Mouse (Mus musculus) mesoderm, embryonic 11.5 days (tissue): ENCODE data around the gene Naa30.
"Not testable (repeated sequence)": the region's sequence is repeated elsewhere in the genome, so short reads cannot be mapped to it uniquely, and the experiment has no call there.

Source experiments
- DNase-seq: peaks from one replicate; pipeline ENCODE4 v3.0.0-alpha.2; 2012; ENCODE audit warnings: low read depth, low spot score

Gene Naa30

DNA sequence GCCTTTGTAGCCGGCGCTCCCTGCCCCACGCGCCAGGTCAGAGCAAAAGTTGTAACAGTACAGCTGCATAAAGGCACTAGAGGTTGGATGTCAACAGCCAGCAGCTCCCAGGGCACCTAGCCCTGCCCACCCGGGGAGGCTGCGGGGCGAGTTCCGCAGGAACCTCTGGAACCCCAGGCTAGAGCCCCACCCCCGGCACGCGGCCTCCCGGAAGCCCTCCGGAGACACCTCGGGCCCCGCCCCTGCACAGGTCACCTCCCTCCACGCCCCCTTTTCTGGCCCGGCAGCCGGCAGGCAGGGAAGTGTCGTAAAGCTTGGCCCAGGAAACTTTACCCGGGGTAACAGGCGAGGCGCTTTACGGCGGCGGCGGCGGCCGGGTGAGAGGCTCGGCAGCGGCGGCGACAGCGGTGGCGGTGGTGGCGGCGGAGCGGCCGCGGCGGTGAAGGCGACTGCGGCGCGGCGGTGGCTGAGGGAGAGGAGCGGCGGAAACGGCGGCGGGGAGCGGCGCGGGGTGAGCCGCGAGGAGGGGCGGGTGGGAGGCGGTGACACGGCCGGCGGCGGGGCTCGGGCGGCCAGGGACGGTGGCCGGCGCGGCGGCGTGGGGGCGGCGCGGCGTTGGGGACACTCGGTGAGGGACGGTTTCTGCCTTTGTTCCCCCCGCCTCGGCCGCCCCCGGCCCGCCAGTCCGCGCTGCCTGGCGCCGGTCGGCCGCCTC is at the start of gene Naa30:
Gene Naa30, plus strand, starts transcription at position 360 of the 715 bp plus-strand sequence.
- DNase-seq: peak; percentile 94

DNA sequence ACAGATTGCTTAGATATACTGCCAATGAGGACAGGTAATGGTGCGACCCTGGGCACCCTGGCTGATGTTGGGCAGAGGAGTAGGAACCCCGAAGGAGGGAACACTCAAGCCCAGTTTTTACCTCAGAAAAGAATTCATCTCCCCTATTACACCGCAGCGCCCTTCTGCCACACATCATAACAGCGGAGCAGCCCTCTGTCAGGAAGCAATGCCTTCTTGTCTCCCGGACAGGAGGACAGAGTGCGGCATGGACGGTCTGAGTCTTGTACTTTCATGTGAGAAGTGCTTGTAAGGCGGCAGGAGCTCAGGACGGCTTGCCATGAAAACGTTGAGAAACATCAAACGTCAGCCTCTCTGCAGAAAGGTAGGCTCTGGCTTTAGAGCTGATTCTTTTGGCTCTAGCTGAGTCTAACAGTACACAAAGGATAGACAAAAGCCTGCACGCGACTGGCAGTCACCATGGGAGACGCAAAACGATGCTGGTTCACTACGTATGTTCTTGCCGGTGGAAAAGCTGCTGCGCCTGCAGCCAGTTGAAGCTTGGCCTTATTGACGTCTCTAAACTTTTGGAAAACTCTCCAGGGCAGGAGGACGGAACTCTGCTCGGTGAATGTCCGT is 44.8 kb upstream of the Naa30 start:
- DNase-seq: no peak

DNA sequence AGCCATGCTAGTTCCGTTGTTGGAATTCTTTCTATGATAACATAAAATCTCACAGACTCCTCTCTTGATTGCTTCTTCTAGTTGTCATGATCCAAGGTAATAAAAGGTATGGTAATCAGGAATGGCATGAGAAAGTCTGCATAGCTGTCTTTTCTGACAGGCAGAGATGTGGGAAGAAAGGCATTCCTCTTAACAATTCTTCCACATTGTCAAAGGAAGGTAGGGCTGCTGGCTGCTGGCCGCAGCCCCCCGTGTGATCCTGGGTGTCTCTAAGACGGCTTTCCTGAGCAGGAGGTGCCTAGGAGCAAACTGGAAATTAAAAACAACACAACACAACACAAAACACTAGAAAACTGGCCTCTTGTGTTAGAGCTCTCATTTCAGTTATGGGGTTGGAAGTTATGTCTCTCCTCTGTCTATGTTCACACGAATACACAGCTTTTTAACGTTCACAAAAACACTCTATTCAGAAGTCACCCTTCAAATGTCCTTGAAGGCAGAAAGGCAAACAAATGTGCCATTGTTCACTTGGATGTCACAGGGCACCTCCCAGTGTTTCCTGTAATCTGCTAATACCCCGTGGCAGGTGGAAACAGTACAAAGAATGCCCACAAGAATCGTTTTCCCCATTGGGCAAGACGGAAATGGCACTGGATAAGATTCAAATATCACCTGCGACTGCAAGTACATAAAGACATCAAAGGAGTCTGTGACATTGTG is 43.3 kb upstream of the Naa30 start:
- no peak for DNase-seq

DNA sequence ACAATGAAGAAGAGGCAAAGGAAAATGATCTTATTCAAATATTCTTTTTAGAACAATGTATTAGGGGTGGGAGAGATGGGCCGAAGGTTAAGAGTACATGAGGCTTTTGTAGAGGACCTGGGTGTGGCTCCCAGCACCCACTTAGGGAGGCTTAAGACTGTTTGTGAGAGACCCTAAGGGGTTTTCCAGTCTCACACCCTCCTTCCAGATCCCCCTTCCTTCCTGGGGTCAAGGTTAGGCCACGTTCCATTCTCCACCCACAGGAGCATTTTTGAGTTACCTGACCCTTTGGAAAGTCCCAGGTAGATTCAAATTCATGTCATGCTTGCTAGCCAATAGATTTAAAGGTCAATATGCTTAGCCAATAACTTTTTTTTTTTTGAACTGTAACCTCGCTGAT is 39.6 kb upstream of the Naa30 start:
- no peak for DNase-seq

DNA sequence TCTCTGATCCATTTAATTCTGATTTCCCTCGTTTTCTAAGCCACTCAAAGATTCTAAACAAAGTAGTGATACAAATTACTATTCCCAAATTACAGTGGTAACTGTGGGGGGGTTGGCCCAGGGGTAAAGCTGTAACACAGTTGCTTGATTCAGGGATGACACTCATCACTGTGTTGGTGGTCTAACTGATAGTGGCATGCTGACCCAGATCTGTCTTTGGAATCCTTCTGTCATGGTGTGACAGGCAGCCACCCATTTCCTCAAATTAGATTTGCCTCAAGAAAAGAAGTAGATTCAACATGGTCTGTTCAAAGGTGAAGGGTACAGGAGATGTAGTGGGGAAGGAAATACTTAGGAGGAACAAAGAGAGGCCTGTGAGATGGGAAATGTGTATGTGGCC is 33.9 kb upstream of the Naa30 start:
- no peak for DNase-seq

DNA sequence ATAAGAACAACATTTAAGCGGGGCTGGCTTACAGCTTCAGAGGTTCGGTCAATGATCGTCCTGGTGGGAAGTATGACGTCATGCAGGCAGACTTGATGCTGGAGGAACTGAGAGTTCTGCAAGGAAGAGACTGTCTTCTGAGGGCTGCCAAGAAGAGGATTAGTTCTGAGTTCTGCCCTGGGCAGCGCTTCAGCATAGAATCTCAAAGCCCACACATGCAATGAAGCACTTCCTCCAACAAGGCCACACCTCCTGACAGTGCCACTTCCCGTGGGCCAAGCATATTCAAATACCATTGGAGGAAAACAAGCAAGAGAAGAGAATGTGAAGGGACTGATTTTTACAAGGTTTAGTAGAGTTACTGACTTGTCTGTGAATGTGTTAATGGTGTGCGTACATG is 31.3 kb upstream of the Naa30 start:
- no peak for DNase-seq

DNA sequence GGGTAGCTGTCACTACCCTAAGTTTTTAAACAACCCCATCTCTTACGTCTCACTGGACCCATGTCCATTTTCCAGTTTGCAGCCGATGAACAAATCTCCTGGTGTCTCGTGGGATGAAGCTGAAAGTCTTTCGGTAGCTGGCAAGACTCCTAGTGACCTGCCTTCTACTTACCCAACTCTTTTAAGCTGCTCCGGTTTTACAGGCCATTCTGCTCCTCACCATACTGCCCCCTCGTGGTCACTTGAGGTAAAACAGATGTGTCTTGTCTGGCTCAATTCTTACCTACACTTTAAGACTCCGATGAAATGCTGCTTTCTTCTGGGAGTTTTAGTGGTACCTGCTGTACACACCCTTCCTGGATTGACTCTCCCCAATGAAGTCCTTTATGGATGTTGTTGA is 18.2 kb upstream of the Naa30 start:
- peak; percentile 71 for DNase-seq

DNA sequence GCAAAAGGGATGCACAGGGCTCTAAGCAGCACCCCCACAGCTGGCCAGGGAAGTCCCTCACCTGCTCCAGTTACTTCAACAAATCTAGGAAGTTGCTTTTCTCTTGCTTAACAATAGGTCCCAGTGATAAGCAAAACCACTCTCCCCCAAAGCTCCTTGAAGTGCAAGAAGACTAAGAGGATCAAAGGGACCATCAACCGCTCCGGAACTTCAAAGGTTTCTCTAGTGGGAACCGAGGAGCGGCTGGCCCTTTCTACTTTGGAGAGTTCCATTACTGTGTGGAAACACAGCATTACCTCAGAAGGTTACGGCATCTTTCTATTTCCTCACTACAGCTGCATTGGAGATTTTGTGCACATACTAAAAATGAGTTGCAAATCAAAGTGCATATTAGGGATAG is 16.5 kb upstream of the Naa30 start:
- no peak for DNase-seq

DNA sequence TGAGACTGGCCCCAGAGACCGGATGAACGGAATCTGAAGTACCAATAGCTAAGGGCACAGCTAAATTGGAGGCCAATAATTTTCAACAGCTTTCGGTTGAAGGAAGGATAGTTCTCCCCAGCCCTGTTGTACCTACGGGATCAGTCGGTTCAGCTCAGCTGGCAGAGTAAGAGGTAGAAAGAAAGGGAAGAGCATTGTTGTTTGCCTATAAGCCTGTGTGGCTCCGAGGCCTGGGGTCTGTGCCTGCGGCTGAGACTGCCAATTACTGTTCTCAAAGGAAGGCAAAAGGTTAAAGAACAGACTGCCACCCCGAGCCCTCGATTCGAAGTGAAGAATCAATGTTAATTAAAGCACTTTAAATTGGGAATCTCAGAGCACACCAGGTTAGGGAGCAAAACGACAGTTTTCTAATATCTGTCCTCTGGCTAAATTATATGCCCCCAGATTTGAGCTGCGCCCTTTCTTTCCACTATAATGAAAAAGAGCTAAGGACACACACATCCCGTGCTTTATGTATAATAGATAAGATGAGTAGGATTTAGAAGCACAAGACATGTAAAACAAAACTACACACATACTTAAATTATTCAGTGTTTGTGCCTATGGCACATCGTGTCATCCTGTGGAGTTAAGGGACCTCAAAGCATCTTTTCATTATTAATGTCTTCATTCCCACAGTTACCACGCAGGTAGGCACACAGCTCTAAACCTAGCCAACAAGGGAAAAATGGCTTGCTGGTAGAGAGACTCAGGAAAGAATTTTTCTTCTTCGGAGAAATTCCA is 13.7 kb upstream of the Naa30 start:
- DNase-seq: no peak

DNA sequence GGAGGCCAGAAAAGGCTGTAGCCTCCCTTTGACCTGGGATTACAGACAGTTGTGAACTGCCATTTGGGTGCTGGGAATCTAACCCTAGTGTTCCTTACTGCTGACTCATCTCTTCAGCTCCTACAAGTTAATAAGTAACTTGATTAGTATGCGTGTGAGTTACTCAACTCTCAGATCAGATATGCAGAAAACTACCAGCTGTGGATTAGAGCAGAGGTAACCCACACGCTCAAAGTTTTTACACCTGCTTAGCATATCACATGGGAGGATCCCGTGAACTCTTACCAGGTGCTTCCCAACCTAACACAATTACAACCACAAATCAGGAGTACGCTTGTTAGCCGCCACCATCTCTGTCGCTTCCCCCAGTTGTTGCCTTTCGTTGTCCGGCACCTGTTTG is 740 bp upstream of the Naa30 start:
- no peak for DNase-seq

DNA sequence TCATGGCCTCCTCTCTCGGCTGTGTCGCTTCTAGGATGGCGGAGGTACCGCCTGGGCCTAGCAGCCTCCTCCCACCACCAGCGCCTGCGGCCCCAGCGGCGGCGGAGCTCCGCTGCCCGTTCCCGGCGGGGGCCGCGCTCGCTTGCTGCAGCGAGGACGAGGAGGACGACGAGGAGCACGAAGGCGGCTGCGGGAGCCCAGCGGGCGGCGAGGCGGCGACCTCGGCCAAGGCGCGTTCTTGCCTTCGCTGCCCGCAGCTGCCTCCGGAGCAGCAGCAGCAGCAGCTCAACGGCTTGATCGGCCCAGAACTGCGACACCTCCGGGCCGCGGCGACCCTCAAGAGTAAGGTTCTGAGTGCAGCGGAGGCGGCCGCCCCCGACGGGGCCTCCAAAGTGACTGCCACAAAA is 559 bp downstream of the Naa30 start:
- peak; percentile 43 for DNase-seq

DNA sequence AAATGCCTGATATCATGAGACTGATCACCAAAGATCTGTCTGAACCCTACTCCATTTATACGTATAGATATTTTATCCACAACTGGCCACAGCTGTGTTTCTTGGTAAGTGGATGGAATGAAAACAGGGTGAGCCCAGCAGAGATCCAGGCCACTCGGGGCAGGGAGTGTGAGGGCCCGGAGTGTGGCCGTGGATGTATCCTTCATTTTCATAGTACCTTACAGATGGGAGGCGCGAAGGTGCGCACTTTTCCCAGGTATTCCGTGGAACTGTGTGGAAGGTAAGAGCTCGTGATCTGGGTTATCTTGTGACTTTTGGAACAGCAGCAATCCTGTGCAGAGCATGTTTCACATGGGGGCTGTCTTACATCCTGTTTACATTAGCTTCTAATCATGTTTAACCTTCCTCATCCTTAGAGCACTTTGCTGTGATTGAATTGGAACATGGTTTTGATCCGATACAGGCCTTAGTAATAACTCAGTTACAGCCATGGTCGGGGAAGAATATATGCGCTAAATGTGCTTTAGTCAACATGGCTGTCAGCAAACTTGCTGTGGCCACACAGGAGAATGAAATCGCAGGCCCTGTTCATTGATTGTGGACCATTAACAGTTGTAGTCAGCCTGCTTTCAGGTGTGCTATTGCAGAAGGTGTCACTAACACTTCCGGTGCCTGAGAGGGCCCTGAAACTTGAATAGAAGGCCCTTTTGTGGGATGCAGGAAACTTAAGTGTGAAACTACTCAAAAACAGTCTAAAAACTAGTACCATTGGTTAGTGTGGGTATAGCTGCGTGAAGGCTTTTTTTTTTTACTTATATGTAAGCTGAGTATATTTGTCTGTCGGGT is 1.5 kb downstream of the Naa30 start:
- no peak for DNase-seq

DNA sequence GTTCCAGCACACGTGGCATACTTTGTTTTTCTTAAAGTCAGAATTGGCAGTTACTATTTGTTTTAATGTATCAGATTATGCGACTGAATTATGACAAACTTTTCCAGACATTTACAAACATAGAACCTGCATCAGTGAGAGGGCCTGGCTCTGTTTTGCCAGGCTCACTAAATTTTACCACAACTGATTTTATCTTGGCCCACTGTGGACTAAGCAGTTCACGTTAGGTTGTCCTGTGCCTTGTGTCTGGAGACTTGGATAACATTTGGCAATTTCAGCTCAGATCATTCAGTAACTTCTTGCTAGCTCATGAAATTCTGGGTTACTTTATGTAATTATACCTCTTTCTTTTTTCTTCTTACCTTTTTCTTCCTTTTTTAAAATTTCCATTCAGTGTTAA is 7.7 kb downstream of the Naa30 start:
- DNase-seq: no peak

DNA sequence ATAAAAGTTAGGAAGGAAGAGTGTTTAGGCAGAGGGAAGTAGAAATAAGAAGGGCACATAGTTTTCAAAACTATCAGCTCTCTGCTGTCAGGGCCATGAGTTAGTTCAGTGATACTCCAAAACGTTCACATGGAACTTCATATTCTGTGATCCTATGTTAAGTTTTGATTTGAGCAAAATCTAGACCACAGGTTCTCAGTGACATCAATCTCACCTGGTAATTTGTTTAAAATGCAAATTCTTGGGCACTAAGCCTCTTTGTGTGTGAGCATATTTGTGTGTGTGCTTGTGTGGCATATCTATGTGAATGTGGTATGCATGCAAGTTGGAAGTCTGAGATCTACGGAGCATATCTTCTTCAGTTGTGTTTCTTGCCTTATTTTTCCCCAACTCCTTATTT is 14.2 kb downstream of the Naa30 start:
- no peak for DNase-seq

DNA sequence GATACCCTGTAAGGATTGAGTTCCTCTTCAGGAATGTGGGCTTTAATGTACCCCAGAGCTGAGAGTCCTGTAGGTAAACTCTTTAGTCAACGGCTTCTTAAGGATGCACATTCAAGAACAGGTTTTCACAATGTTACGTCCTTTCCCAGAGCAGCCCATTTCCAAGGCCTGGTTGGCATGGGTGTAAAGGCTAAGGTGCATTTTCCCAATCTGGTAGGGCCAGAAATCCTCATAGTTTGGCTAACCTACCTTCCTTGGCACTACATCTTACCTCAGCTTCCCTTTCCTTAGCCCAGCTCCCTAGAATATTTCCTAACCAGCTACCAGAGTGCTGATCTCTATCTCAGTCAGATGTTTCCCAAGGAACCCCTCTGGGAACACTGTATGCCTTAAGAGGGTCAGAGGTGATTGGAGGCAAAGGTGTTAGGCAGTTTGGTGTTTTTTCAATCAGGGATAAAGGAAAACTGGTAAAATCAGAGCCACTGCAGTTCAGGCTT is 25.1 kb downstream of the Naa30 start:
- DNase-seq: no peak

DNA sequence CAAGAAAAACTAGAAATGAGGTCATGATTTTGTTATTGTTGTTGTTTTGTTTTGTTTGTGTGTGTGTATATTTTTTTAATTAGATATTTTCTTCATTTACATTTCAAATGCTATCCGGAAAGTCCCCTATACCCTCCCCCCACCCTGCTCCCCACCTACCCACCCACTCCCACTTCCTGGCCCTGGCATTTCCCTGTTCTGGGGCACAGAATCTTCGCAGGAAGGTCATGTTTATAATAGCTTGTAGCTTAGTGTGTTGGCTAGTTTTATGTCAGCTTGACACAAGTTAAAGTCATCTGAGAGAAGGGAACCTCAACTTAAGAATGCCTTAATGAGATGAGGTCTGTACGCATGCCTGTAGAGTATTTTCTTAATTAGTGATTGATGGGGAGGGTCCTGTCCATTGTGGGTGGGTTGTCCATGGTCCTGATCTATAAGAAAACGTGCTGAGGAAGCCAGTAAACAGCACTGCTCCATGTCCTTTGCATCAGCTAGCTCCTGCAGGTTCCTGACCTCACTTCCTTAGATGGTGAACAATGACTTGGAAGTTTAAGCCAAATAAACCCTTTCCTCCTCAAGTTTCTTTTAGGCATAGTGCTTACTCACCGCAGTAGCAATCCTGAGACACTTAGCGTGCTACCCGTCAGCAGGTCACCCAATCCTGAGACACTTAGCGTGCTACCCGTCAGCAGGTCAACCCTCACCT is 29.2 kb downstream of the Naa30 start:
- no peak for DNase-seq

DNA sequence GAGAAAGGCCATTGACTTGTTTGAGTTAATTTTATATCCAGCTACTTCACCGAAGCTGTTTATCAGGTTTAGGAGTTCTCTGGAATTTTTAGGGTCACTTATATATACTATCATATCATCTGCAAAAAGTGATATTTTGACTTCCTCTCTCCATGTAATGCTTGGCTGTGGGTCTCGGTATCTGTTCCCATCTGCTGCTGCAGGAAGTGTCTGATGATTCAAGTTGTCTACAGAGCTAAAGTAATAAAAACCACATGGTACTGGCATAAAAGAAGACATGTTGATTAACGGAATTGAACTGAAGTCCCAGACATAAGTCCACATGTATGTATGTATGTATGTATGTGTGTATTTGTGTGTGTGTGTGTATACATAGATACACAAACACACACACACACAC is 38.2 kb downstream of the Naa30 start:
- DNase-seq: not testable (repeated sequence)

DNA sequence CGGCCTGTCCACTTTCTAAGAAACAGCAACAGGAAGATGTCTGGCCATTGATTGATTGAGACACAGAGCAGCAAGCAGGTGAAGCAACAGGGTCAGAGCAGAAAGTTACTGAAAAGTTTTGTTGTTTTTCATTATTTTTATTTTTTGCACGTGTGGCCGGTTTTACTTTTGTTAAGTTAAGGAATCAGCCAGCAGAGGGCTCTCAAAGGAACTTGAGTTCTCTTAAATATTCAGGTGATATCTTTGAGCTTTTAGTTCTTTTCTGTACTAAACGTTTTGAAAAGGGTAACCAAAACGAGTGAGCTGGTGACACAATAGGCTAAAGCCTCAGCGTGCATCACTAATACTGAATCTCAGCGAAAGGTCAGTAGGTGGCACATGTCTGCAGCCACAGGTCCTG is 46.7 kb downstream of the Naa30 start:
- no peak for DNase-seq

DNA sequence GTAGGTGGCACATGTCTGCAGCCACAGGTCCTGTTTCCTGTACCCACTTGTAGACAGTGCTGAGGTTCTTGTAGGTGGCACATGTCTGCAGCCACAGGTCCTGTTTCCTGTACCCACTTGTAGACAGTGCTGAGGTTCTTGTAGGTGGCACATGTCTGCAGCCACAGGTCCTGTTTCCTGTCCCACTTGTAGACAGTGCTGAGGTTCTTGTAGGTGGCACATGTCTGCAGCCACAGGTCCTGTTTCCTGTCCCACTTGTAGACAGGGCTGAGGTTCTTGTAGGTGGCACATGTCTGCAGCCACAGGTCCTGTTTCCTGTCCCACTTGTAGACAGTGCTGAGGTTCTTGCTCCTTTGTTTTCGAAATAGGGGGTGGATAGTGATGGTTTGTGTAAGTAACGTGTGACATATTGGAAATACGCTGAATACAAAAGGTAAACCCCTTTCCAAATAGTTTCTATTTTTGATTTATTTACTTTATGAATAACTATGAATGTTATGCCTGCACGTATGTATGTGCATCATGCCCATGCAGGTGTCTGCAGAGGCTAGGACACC is 47.5 kb downstream of the Naa30 start:
- not testable (repeated sequence) for DNase-seq

DNA sequence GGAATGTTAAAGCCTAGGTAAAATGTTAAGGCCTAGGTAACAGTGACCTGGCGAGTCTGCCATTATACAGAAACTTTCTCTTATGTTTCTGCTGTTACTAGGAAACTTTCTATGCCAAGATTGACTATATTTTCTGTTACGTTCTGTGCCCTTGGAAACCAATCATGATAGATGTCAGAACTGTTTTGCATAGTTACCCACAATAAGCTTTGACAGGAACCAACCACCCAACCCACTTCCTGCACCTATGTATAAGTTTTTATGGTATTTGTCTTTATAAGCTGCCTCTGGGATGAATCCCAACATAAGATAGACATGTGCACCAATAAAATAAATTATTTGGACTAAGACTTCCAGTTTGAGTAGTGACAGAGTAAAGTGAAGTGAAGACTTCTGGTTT is 49.7 kb downstream of the Naa30 start:
- no peak for DNase-seq
